Mouse (Mus musculus) MEL (cell line): ENCODE measurements at regions not wholly inside any gene's neighbourhood (a gene's known extent, or its start where the extent isn't known, plus 50 kb on each side); places are given as distances from the start of the nearest gene placed in this dataset.

Experiments
- DNase-seq: peaks from one replicate; pipeline ENCODE4 v3.0.0; 2011; ENCODE audit warnings: low read depth, low spot score
- H3K27ac ChIP-seq: 2 replicates; pipeline ENCODE4 v1.5.1; 2012; ENCODE audit warnings: low read depth, mild to moderate bottlenecking, control low read depth, low read length, moderate library complexity; ENCODE audit not compliant: control insufficient read depth
- H3K27me3 ChIP-seq, 2 experiments: fragments of 150-350 bp in 1 of 2; sonication (generic) in 1 of 2; 2 replicates each; pipeline ENCODE4 v1.6.1; 2012; ENCODE audit warnings: low read length in 2 of 2, mild to moderate bottlenecking in 2 of 2, improper control_type of control experiment in 1 of 2, moderate library complexity in 1 of 2; ENCODE audit not compliant: insufficient read depth in 2 of 2, control insufficient read depth in 1 of 2
- H3K36me3 ChIP-seq, 2 experiments: 2 replicates each; pipeline ENCODE4 v1.6.1; 2012 to 2014; ENCODE audit warnings: low read length in 2 of 2, improper control_type of control experiment in 1 of 2, inconsistent platforms in 1 of 2, mild to moderate bottlenecking in 1 of 2; ENCODE audit not compliant: insufficient read depth in 2 of 2, control insufficient read depth in 1 of 2
- H3K4me1 ChIP-seq, 2 experiments: fragments of 150-350 bp in 1 of 2; sonication (generic) in 1 of 2; 2 replicates each; pipeline ENCODE4 v1.6.1; 2012; ENCODE audit warnings: low read length in 2 of 2, improper control_type of control experiment in 1 of 2, mild to moderate bottlenecking in 1 of 2; ENCODE audit not compliant: insufficient read depth in 2 of 2, control insufficient read depth in 1 of 2
- H3K4me3 ChIP-seq, 2 experiments: fragments of 150-350 bp in 1 of 2; sonication (generic) in 1 of 2; 2 replicates each; pipeline ENCODE4 v1.5.1; 2012; ENCODE audit warnings: low read depth in 2 of 2, low read length in 2 of 2, mild to moderate bottlenecking in 2 of 2, moderate library complexity in 2 of 2, control low read depth in 1 of 2, improper control_type of control experiment in 1 of 2; ENCODE audit not compliant: control insufficient read depth in 1 of 2, insufficient read depth in 1 of 2
- H3K79me2 ChIP-seq: 2 replicates; pipeline ENCODE4 v1.6.1; 2012; ENCODE audit warnings: mild to moderate bottlenecking, low read length, moderate library complexity; ENCODE audit not compliant: control insufficient read depth, poor library complexity, insufficient read depth
- H3K9ac ChIP-seq: 2 replicates; pipeline ENCODE4 v1.6.1; 2012; ENCODE audit warnings: low read depth, mild to moderate bottlenecking, control low read depth, low read length, moderate library complexity; ENCODE audit not compliant: control insufficient read depth, poor library complexity, severe bottlenecking
- H3K9me3 ChIP-seq: fragments of 150-350 bp; sonication (generic); replicated peaks from 2 replicates; pipeline ENCODE4 v1.6.1; 2012; ENCODE audit warnings: mild to moderate bottlenecking, low read length, improper control_type of control experiment, moderate library complexity; ENCODE audit not compliant: insufficient read depth
- CHD1 ChIP-seq: IDR thresholded peaks from 2 replicates; pipeline ENCODE4 v1.6.1; 2012; ENCODE audit warnings: low read depth, mild to moderate bottlenecking, inconsistent platforms, low read length, improper control_type of control experiment
- CTCF ChIP-seq, 3 experiments: IDR thresholded peaks in 2 of 3; conservative IDR thresholded peaks in 1 of 3; 2 replicates each; pipeline ENCODE4 v1.5.1; 2011 to 2012; ENCODE audit warnings: low read length in 3 of 3, low read depth in 2 of 3, mild to moderate bottlenecking in 2 of 3, improper control_type of control experiment in 1 of 3, inconsistent platforms in 1 of 3, mixed read lengths in 1 of 3, moderate library complexity in 1 of 3; ENCODE audit not compliant: control insufficient read depth in 1 of 3, insufficient read depth in 1 of 3, poor library complexity in 1 of 3, severe bottlenecking in 1 of 3
- E2F4 ChIP-seq: IDR thresholded peaks from 2 replicates; pipeline ENCODE4 v1.6.1; 2011; ENCODE audit warnings: low read depth, low read length, improper control_type of control experiment, borderline replicate concordance
- EP300 ChIP-seq, 2 experiments: IDR thresholded peaks; 2 replicates each; pipeline ENCODE4 v1.6.1; 2011; ENCODE audit warnings: improper control_type of control experiment in 2 of 2, low read length in 2 of 2, low read depth in 1 of 2, mild to moderate bottlenecking in 1 of 2
- ETS1 ChIP-seq: IDR thresholded peaks from 2 replicates; pipeline ENCODE4 v1.6.1; 2012; ENCODE audit warnings: low read depth, mild to moderate bottlenecking, inconsistent platforms, low read length, improper control_type of control experiment, moderate library complexity
- GATA1 ChIP-seq: IDR thresholded peaks from 2 replicates; pipeline ENCODE4 v1.6.1; 2011; ENCODE audit warnings: low read depth, low read length, improper control_type of control experiment
- KAT2A ChIP-seq: conservative IDR thresholded peaks from 2 replicates; pipeline ENCODE4 v1.6.1; 2012; ENCODE audit warnings: low read depth, low read length, improper control_type of control experiment, inconsistent platforms
- MAZ ChIP-seq: IDR thresholded peaks from 2 replicates; pipeline ENCODE4 v1.6.1; 2012; ENCODE audit warnings: low read depth, mild to moderate bottlenecking, inconsistent platforms, low read length, improper control_type of control experiment
- MXI1 ChIP-seq: IDR thresholded peaks from 2 replicates; pipeline ENCODE4 v1.6.1; 2011; ENCODE audit warnings: mild to moderate bottlenecking, low read depth, low read length, improper control_type of control experiment
- MYB ChIP-seq: IDR thresholded peaks from 2 replicates; pipeline ENCODE4 v1.6.1; 2011; ENCODE audit warnings: mild to moderate bottlenecking, low read depth, low read length, improper control_type of control experiment
- NELFE ChIP-seq: IDR thresholded peaks from 2 replicates; pipeline ENCODE4 v1.6.1; 2011; ENCODE audit warnings: low read depth, low read length, improper control_type of control experiment
- NRF1 ChIP-seq: IDR thresholded peaks from 2 replicates; pipeline ENCODE4 v1.6.1; 2014; ENCODE audit warnings: low read depth, mild to moderate bottlenecking, inconsistent platforms, low read length, improper control_type of control experiment, moderate library complexity; ENCODE audit not compliant: poor library complexity, insufficient read depth, severe bottlenecking
- POLR2A ChIP-seq, 2 experiments: IDR thresholded peaks; 2 replicates each; pipeline ENCODE4 v1.6.1; 2011 to 2012; ENCODE audit warnings: low read length in 2 of 2, mild to moderate bottlenecking in 2 of 2, control low read depth in 1 of 2, improper control_type of control experiment in 1 of 2, low read depth in 1 of 2, moderate library complexity in 1 of 2; ENCODE audit not compliant: control insufficient read depth in 1 of 2, insufficient read depth in 1 of 2, poor library complexity in 1 of 2
- POLR2AphosphoS2 ChIP-seq: IDR thresholded peaks from 2 replicates; pipeline ENCODE4 v1.6.1; 2011; ENCODE audit warnings: low read length, improper control_type of control experiment
- POLR2AphosphoS5 ChIP-seq: IDR thresholded peaks from 2 replicates; pipeline ENCODE4 v1.6.1; 2012; ENCODE audit warnings: low read depth, borderline replicate concordance, mild to moderate bottlenecking, inconsistent platforms, low read length, moderate library complexity, mixed read lengths
- RAD21 ChIP-seq: IDR thresholded peaks from 2 replicates; pipeline ENCODE4 v1.6.1; 2011; ENCODE audit warnings: mild to moderate bottlenecking, low read depth, low read length, improper control_type of control experiment
- SIN3A ChIP-seq: IDR thresholded peaks from 2 replicates; pipeline ENCODE4 v1.6.1; 2012; ENCODE audit warnings: low read length, improper control_type of control experiment, inconsistent platforms
- TBP ChIP-seq: IDR thresholded peaks from 2 replicates; pipeline ENCODE4 v1.8.0; 2011; ENCODE audit warnings: low read depth, low read length, improper control_type of control experiment
- TCF12 ChIP-seq: IDR thresholded peaks from 2 replicates; pipeline ENCODE4 v1.6.1; 2014; ENCODE audit warnings: low read depth, mild to moderate bottlenecking, inconsistent platforms, low read length, improper control_type of control experiment, moderate library complexity
- UBTF ChIP-seq: IDR thresholded peaks from 2 replicates; pipeline ENCODE4 v1.6.1; 2012; ENCODE audit warnings: low read depth, mild to moderate bottlenecking, inconsistent platforms, low read length, improper control_type of control experiment, moderate library complexity, borderline replicate concordance; ENCODE audit not compliant: insufficient read depth

DNA sequence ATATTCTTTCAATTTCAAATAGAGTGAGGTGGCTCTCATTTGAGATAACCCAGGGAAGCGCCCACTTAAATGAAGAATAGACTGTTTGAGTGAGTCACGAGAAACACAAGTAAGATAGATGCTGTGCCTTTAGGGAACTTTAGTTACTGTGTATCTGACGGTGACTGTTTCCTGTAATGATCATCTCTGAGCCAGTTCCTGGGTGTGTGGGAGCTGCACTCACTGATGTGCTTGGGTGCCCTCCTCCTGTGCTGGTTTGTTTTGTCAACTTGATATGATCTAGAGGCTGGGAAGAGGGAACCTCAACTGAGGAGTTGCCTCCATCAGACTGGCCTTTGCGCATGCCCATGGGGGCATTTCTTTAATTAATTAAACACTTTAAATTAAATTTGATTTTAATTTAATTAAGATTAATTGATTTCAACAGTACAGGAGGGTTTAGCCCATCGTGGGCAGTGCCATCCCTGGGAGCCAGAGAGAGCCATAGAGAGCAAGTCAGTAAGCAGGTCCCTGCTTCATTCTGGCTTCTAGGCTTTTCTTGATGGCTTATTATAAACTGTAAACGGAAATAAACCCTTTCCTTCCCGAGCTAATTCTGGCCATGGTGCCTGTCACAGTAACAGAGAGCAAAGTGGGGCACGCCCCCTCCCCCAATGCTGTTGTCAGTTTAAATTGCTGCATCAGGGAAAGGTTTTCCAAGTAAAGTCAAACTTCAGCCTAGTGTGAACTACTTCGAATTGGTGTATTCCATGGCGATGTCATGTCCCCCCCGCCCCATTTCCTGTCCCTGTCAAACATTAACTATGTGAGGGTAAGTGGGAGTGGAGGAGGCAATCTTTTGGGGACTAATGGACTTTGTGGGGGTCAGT lies 202.9 kb upstream of the Id2 start:
- DNase-seq, result peak; percentile 66
- peak overlapping the region; percentile 58; the same call in 1 of the 2 replicates for H3K27ac ChIP-seq
- peaks cover 19 to 24% of the 10 kb centered on the region in 2 experiments for H3K4me1 ChIP-seq
- no peaks in the 10 kb centered on the region for H3K9me3 ChIP-seq
- TF ChIP-seq TBP (no peak), POLR2A (IDR thresholded peaks at IDR 0.05; ENCODE audit: control insufficient read depth in 1 of 2, insufficient read depth in 1 of 2, low read depth in 1 of 2, low read length in 2 of 2, poor library complexity in 1 of 2) (no peak), RAD21 (no peak), MYB (no peak), KAT2A (no peak), CHD1 (no peak), GATA1 (0 out of 2 replicates have a peak, but pooled peaks have one; percentile 3), POLR2AphosphoS2 (no peak), POLR2AphosphoS5 (no peak), MAZ (no peak), NRF1 (peak; percentile 65), SIN3A (peak; percentile 45), EP300 (IDR thresholded peaks at IDR 0.05; ENCODE audit: low read depth in 1 of 2, low read length in 2 of 2) (peak; percentile 50 to 65; a peak in 3 of 4 replicates), TCF12 (0 out of 2 replicates have a peak, but pooled peaks have one; percentile 23), CTCF (IDR thresholded peaks at IDR 0.05 in 2 of 3, conservative IDR thresholded peaks at IDR 0.05 in 1 of 3; ENCODE audit: control insufficient read depth in 1 of 3, insufficient read depth in 1 of 3, low read depth in 2 of 3, low read length in 3 of 3, poor library complexity in 1 of 3, severe bottlenecking in 1 of 3) (no peak), NELFE (peak; percentile 22; the same call in 1 of the 2 replicates), UBTF (no peak), E2F4 (no peak), ETS1 (peak; percentile 78), MXI1 (no peak)
- peaks cover 0 to 23% of the 10 kb centered on the region in 2 experiments; a peak in 2 of 4 replicates for H3K36me3 ChIP-seq
- H3K4me3 ChIP-seq, result no peak overlapping the region
- no peaks in the 10 kb centered on the region for H3K79me2 ChIP-seq
- H3K27me3 ChIP-seq, result no peaks in the 10 kb centered on the region
- no peak overlapping the region for H3K9ac ChIP-seq
